Mouse (Mus musculus) lung, postnatal 25 days (tissue): ENCODE measurements at regions not wholly inside any gene's neighbourhood (a gene's known extent, or its start where the extent isn't known, plus 50 kb on each side); places are given as distances from the start of the nearest gene placed in this dataset.
A peak's percentile ranks its signal among the peaks of the same experiment; 100 is the strongest.
"Not testable (repeated sequence)": the region's sequence is repeated elsewhere in the genome, so short reads cannot be mapped to it uniquely, and the experiment has no call there.

Experiments used
- DNase-seq: peaks from one replicate; pipeline ENCODE4 v3.0.0; 2022; ENCODE audit warnings: low spot score

GRCm38 (mm10) chr3:49686182-49686895, 70.8 kb downstream of the Pcdh18 start:
- peak; percentile 23 for DNase-seq

- no peak for DNase-seq
Observed at GRCm38 (mm10) chr3:49674921-49675320, 82.2 kb downstream of the Pcdh18 start.

- no peak for DNase-seq
Observed at GRCm38 (mm10) chr3:49672685-49673184, 84.4 kb downstream of the Pcdh18 start.

- no peak for DNase-seq
Observed at GRCm38 (mm10) chr3:49667543-49668338, 89.4 kb downstream of the Pcdh18 start.

- DNase-seq, result no peak
Observed at GRCm38 (mm10) chr3:49666516-49666915, 90.6 kb downstream of the Pcdh18 start.

GRCm38 (mm10) chr3:49648895-49649175, 108.3 kb downstream of the Pcdh18 start:
- DNase-seq, result no peak

- no peak for DNase-seq
Observed at GRCm38 (mm10) chr3:49648040-49648894, 108.9 kb downstream of the Pcdh18 start.

- DNase-seq, result no peak
Observed at GRCm38 (mm10) chr3:49644993-49645392, 112.1 kb downstream of the Pcdh18 start.

GRCm38 (mm10) chr3:49643871-49644270, 113.3 kb downstream of the Pcdh18 start:
- no peak for DNase-seq

GRCm38 (mm10) chr3:49641966-49642758, 115.0 kb downstream of the Pcdh18 start:
- DNase-seq, result peak; percentile 37

- no peak for DNase-seq
Observed at GRCm38 (mm10) chr3:49641411-49641810, 115.7 kb downstream of the Pcdh18 start.

- DNase-seq, result no peak
Observed at GRCm38 (mm10) chr3:49638601-49639000, 118.5 kb downstream of the Pcdh18 start.

- no peak for DNase-seq
Observed at GRCm38 (mm10) chr3:49636676-49637075, 120.4 kb downstream of the Pcdh18 start.

GRCm38 (mm10) chr3:49592706-49593451, 164.2 kb downstream of the Pcdh18 start:
- no peak for DNase-seq

- no peak for DNase-seq
Observed at GRCm38 (mm10) chr3:49590234-49590633, 166.9 kb downstream of the Pcdh18 start.

- DNase-seq, result no peak
Observed at GRCm38 (mm10) chr3:49586531-49587168, 170.5 kb downstream of the Pcdh18 start.

GRCm38 (mm10) chr3:49585962-49586361, 171.2 kb downstream of the Pcdh18 start:
- not testable (repeated sequence) for DNase-seq

GRCm38 (mm10) chr3:49566769-49567729, 190.1 kb downstream of the Pcdh18 start:
- no peak for DNase-seq

- DNase-seq, result no peak
Observed at GRCm38 (mm10) chr3:49527642-49528041, 229.5 kb downstream of the Pcdh18 start.
